Mouse (Mus musculus): Measurements from ENCODE around the gene Ccndbp1. TPM values are rescaled to one million over a fixed set of nuclear protein-coding genes. Genes with fewer than 3 reads are reported as not detected.
"Not testable (repeated sequence)": the region's sequence is repeated elsewhere in the genome, so short reads cannot be mapped to it uniquely, and the experiment has no call there.

The Ccndbp1 gene
- polyA plus RNA-seq, 1 experiment from 2014 or later: 76.9 TPM

GRCm38 (mm10) chr2:120976990-120977925 is 30.9 kb upstream of the Ccndbp1 start, which contains the start of gene Tmem62:
TSS of gene Tmem62 (plus strand) at chr2:120977017.
- peak; percentile 83 for ATAC-seq (ENCODE audit: low read depth)
- WGBS: under 1% methylated on average over 67 of the region's 71 CpGs
- Histone ChIP-seq H3K9ac (peak within 1 kb of the TSS; percentile 90), H3K27me3 (no peaks in the 10 kb centered on the region), H3K4me2 (peak within 1 kb of the TSS; percentile 81), H3K9me3 (no peaks in the 10 kb centered on the region), H3K27ac (replicated peaks) (peak within 1 kb of the TSS; percentile 91), H3K36me3 (peaks cover 10% of the 10 kb centered on the region; the same call in 1 of the 2 replicates), H3K4me1 (replicated peaks) (peaks cover 3% of the 10 kb centered on the region; the same call in 1 of the 2 replicates), H3K4me3 (peak within 1 kb of the TSS; percentile 72)

DNA sequence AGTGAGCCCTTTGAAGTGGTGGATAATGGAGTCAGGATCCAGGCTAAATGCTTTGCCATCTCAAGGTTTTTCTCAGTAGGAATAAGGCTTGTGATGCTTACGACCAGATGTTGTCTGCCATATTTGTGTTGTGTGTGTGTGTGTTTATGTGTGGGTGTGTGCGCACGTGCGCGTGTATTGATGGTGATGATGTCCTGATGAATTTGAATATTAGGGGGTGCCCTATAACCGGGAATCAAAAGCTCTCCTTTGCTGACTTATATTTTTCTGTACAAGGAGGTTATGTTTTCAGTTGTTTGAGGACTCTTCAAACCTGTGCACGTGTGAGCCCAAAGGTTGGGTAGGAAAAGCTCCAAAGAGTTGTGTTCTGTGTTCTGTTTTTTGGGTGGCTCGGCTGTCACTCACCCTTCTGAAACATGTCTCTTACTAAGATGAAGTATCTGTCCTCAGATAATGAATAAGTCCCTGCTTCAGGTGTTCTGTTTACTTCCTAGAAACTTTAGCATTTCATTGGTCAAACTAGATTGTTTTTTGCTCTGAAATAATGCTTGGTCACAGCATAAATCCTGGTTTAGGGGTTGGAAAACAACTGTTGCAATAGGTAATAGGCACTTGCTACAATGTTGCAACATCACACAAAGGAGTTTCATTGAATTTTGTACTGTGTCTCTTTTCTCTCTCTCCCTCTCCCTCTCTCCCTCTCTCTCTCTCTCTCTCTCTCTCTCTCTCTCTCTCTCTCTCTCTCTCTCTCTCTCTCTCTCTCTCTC is 30.1 kb upstream of the Ccndbp1 start:
- peak overlapping the region; percentile 72 for H3K4me3 ChIP-seq
- peak; percentile 26; the same call in 1 of the 2 replicates for ATAC-seq (ENCODE audit: low read depth)
- H3K9me3 ChIP-seq: no peaks in the 10 kb centered on the region
- H3K27me3 ChIP-seq: no peaks in the 10 kb centered on the region
- H3K4me2 ChIP-seq: peak overlapping the region; percentile 81
- 83% methylated on average over 8 of the region's 8 CpGs for WGBS
- H3K4me1 ChIP-seq (replicated peaks): peaks cover 8% of the 10 kb centered on the region; the same call in 1 of the 2 replicates
- H3K36me3 ChIP-seq: peaks cover 10% of the 10 kb centered on the region; the same call in 1 of the 2 replicates
- peak overlapping the region; percentile 91 for H3K27ac ChIP-seq (replicated peaks)
- peak overlapping the region; percentile 90 for H3K9ac ChIP-seq

GRCm38 (mm10) chr2:120978693-120979037 is 29.5 kb upstream of the Ccndbp1 start:
- no peak for ATAC-seq (ENCODE audit: low read depth)
- Histone ChIP-seq H3K27ac (replicated peaks) (no peak overlapping the region), H3K36me3 (peaks cover 10% of the 10 kb centered on the region; the same call in 1 of the 2 replicates), H3K4me2 (no peak overlapping the region), H3K4me1 (replicated peaks) (peaks cover 13% of the 10 kb centered on the region), H3K27me3 (no peaks in the 10 kb centered on the region), H3K9ac (no peak overlapping the region), H3K9me3 (no peaks in the 10 kb centered on the region), H3K4me3 (no peak overlapping the region)
- whole genome bisulfite sequencing: 56% methylated on average over 2 of the region's 2 CpGs

- Histone ChIP-seq H3K4me2 (no peak overlapping the region), H3K9ac (no peak overlapping the region), H3K27me3 (no peaks in the 10 kb centered on the region), H3K4me1 (replicated peaks) (peaks cover 14% of the 10 kb centered on the region), H3K36me3 (peaks cover 10% of the 10 kb centered on the region; the same call in 1 of the 2 replicates), H3K4me3 (no peak overlapping the region), H3K9me3 (no peaks in the 10 kb centered on the region), H3K27ac (replicated peaks) (no peak overlapping the region)
- no peak for ATAC-seq (ENCODE audit: low read depth)
- 97% methylated on average over 1 of the region's 1 CpGs for WGBS
Observed at GRCm38 (mm10) chr2:120979819-120980218, 28.4 kb upstream of the Ccndbp1 start.

- Histone ChIP-seq H3K27me3 (no peaks in the 10 kb centered on the region), H3K27ac (replicated peaks) (no peak overlapping the region), H3K36me3 (peaks cover 16% of the 10 kb centered on the region; the same call in 1 of the 2 replicates), H3K4me3 (no peak overlapping the region), H3K9me3 (no peaks in the 10 kb centered on the region), H3K4me1 (replicated peaks) (peaks cover 14% of the 10 kb centered on the region), H3K9ac (no peak overlapping the region), H3K4me2 (no peak overlapping the region)
- 68% methylated on average over 2 of the region's 2 CpGs for WGBS
- ATAC-seq (ENCODE audit: low read depth): no peak
Observed at GRCm38 (mm10) chr2:120980861-120981260, 27.3 kb upstream of the Ccndbp1 start.

DNA sequence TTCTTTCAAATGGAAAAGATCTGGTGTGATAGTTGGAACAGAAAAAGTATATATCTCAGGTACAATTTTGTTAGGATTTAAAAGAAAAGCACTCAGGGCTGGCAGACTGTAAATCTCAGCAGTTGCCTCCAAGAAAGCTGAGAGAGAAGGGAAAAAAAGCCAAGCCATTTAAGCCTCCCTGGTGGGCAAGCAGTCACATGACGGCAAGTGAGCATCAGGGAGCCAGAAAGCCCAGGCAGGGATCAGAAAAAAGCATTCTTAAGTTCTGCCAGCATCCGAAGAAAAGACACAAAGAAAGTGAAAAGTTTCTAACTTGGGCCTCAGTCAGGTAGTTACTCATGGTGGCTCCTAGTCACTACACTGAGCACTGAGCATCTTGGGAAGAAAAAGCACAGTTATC is 24.6 kb upstream of the Ccndbp1 start:
- ATAC-seq (ENCODE audit: low read depth): no peak
- no peak overlapping the region for H3K9ac ChIP-seq
- peaks cover 21% of the 10 kb centered on the region; the same call in 1 of the 2 replicates for H3K36me3 ChIP-seq
- H3K4me3 ChIP-seq: no peak overlapping the region
- H3K27ac ChIP-seq (replicated peaks): no peak overlapping the region
- 15% methylated on average over 2 of the region's 2 CpGs for WGBS
- no peaks in the 10 kb centered on the region for H3K27me3 ChIP-seq
- H3K4me1 ChIP-seq (replicated peaks): peaks cover 10% of the 10 kb centered on the region
- no peaks in the 10 kb centered on the region for H3K9me3 ChIP-seq
- no peak overlapping the region for H3K4me2 ChIP-seq

DNA sequence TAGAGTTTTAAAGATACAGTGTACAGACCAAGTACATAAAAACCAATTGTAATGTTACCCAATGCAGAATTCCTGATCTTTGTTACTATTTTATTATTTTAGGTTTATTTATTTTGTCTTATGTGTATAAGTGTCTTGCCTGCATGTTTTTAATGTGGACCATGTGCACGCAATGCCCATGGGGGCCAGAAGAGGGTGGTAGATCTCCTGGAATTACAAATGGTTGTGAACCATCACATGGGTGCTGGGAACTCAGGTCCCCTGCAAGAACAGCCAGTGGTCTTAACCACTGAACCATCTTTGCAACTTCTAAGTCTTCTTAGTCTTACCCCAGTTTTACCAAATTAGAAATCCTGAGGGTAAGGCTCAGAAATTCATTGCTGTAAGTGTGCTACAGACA is 23.0 kb upstream of the Ccndbp1 start:
- H3K9me3 ChIP-seq: no peaks in the 10 kb centered on the region
- H3K4me2 ChIP-seq: no peak overlapping the region
- H3K4me1 ChIP-seq (replicated peaks): peaks cover 10% of the 10 kb centered on the region
- no peak overlapping the region for H3K9ac ChIP-seq
- WGBS: 98% methylated on average over 1 of the region's 1 CpGs
- H3K27me3 ChIP-seq: no peaks in the 10 kb centered on the region
- ATAC-seq (ENCODE audit: low read depth): no peak
- H3K4me3 ChIP-seq: no peak overlapping the region
- peaks cover 18% of the 10 kb centered on the region; the same call in 1 of the 2 replicates for H3K36me3 ChIP-seq
- no peak overlapping the region for H3K27ac ChIP-seq (replicated peaks)

- H3K27me3 ChIP-seq: no peaks in the 10 kb centered on the region
- H3K36me3 ChIP-seq: peaks cover 11% of the 10 kb centered on the region; the same call in 1 of the 2 replicates
- no peak for ATAC-seq (ENCODE audit: low read depth)
- no peak overlapping the region for H3K27ac ChIP-seq (replicated peaks)
- H3K4me1 ChIP-seq (replicated peaks): no peaks in the 10 kb centered on the region
- H3K9ac ChIP-seq: no peak overlapping the region
- no peak overlapping the region for H3K4me3 ChIP-seq
- H3K4me2 ChIP-seq: no peak overlapping the region
- WGBS: 63% methylated on average over 4 of the region's 4 CpGs
- H3K9me3 ChIP-seq: no peaks in the 10 kb centered on the region
Observed at GRCm38 (mm10) chr2:120991196-120991595, 17.0 kb upstream of the Ccndbp1 start.

- not testable (repeated sequence) for H3K27me3 ChIP-seq
- WGBS: 80% methylated on average over 1 of the region's 1 CpGs
Observed at GRCm38 (mm10) chr2:120996607-120997006, 11.6 kb upstream of the Ccndbp1 start.

GRCm38 (mm10) chr2:120998863-120999262 is 9.3 kb upstream of the Ccndbp1 start:
- Histone ChIP-seq H3K27me3 (no peaks in the 10 kb centered on the region), H3K36me3 (0 out of 2 replicates have a peak, but pooled peaks cover 5% of the 10 kb centered on the region), H3K9ac (no peak overlapping the region), H3K4me3 (no peak overlapping the region), H3K9me3 (no peaks in the 10 kb centered on the region), H3K4me2 (no peak overlapping the region), H3K27ac (replicated peaks) (no peak overlapping the region), H3K4me1 (replicated peaks) (no peaks in the 10 kb centered on the region)
- ATAC-seq (ENCODE audit: low read depth): no peak
- WGBS: 88% methylated on average over 8 of the region's 8 CpGs

More at GRCm38 (mm10) chr2:120996607-120997006, 11.6 kb upstream of the Ccndbp1 start:
- H3K9me3 ChIP-seq; ATAC-seq (ENCODE audit: low read depth); H3K27ac ChIP-seq (replicated peaks); H3K4me1 ChIP-seq (replicated peaks); H3K4me2 ChIP-seq; H3K4me3 ChIP-seq; H3K9ac ChIP-seq: not testable (repeated sequence)
- 0 out of 2 replicates have a peak, but pooled peaks cover 11% of the 10 kb centered on the region for H3K36me3 ChIP-seq

GRCm38 (mm10) chr2:121003586-121003985 is 4.6 kb upstream of the Ccndbp1 start:
- Histone ChIP-seq H3K27ac (replicated peaks) (no peak overlapping the region), H3K9me3 (no peaks in the 10 kb centered on the region), H3K4me3 (no peak overlapping the region), H3K9ac (no peak overlapping the region), H3K4me1 (replicated peaks) (0 out of 2 replicates have a peak, but pooled peaks cover 3% of the 10 kb centered on the region), H3K36me3 (0 out of 2 replicates have a peak, but pooled peaks cover 5% of the 10 kb centered on the region), H3K27me3 (no peaks in the 10 kb centered on the region), H3K4me2 (no peak overlapping the region)
- no peak for ATAC-seq (ENCODE audit: low read depth)
- 80% methylated on average over 2 of the region's 2 CpGs for WGBS

All from neural tube, embryonic 13.5 days (tissue).